Mouse (Mus musculus) ES-Bruce4 (cell line): ENCODE results near the gene Eif3k. TPM values are rescaled to one million over a fixed set of nuclear protein-coding genes. Genes with fewer than 3 reads are reported as not detected.

ENCODE experiments used
- H3K27ac ChIP-seq: 2 replicates; pipeline ENCODE4 v1.5.1; 2012; ENCODE audit warnings: low read length, inconsistent platforms; ENCODE audit not compliant: insufficient read depth
- H3K27me3 ChIP-seq: 2 replicates; pipeline ENCODE4 v1.6.1; 2012; ENCODE audit warnings: mild to moderate bottlenecking, low read length, inconsistent platforms; ENCODE audit not compliant: control insufficient read depth, poor library complexity, insufficient read depth, severe bottlenecking
- H3K36me3 ChIP-seq: 2 replicates; pipeline ENCODE4 v1.6.1; 2012; ENCODE audit warnings: inconsistent platforms, mild to moderate bottlenecking, low read length, moderate library complexity; ENCODE audit not compliant: control insufficient read depth, poor library complexity, insufficient read depth, severe bottlenecking
- H3K4me1 ChIP-seq: one replicate; pipeline ENCODE4 v1.8.1; 2011; ENCODE audit warnings: low read length; ENCODE audit not compliant: control insufficient read depth, insufficient read depth
- H3K4me3 ChIP-seq: 2 replicates; pipeline ENCODE4 v1.5.1; 2011; ENCODE audit warnings: low read depth, mild to moderate bottlenecking, low read length
- H3K9ac ChIP-seq: 2 replicates; pipeline ENCODE4 v1.6.1; 2012; ENCODE audit warnings: low read depth, mild to moderate bottlenecking, inconsistent platforms; ENCODE audit not compliant: poor library complexity, severe bottlenecking
- H3K9me3 ChIP-seq: replicated peaks from 2 replicates; pipeline ENCODE4 v1.6.1; 2012; ENCODE audit warnings: mild to moderate bottlenecking, low read length, inconsistent platforms; ENCODE audit not compliant: control insufficient read depth, poor library complexity, insufficient read depth, severe bottlenecking
- CTCF ChIP-seq: IDR thresholded peaks from one replicate; pipeline ENCODE4 v1.8.1; 2011; ENCODE audit warnings: low read depth, low read length
- EP300 ChIP-seq: IDR thresholded peaks from 2 replicates; pipeline ENCODE4 v1.6.1; 2011; ENCODE audit warnings: low read depth, low read length; ENCODE audit not compliant: insufficient read depth
- POLR2A ChIP-seq: IDR thresholded peaks from one replicate; pipeline ENCODE4 v1.8.1; 2011; ENCODE audit warnings: low read length; ENCODE audit not compliant: insufficient read depth
- polyA plus RNA-seq: library from polyadenylated mRNA; stranded (reverse); fragments of >200 nt; gene quantifications from 2 replicates; pipeline ENCODE4 v1.2.4, GENCODE M21; 2011; ENCODE audit warnings: low read depth; ENCODE audit not compliant: missing spikeins, insufficient read depth, insufficient read length

Gene Eif3k
- polyA plus RNA-seq, 1 experiment: 409 TPM

GRCm38 (mm10) chr7:28959505-28960045, 22.1 kb downstream of the Eif3k start:
- H3K9ac ChIP-seq: peak overlapping the region; percentile 96
- no peaks in the 10 kb centered on the region for H3K9me3 ChIP-seq
- H3K27ac ChIP-seq: peak overlapping the region; percentile 38; the same call in 1 of the 2 replicates
- TF ChIP-seq POLR2A: no peak
- no peak for TF ChIP-seq EP300
- TF ChIP-seq CTCF: no peak
- peak overlapping the region; percentile 35 for H3K4me3 ChIP-seq
- no peaks in the 10 kb centered on the region for H3K27me3 ChIP-seq
- H3K36me3 ChIP-seq: peaks cover 11% of the 10 kb centered on the region
- peaks cover 9% of the 10 kb centered on the region for H3K4me1 ChIP-seq

- H3K9ac ChIP-seq: peak overlapping the region; percentile 96
- peaks cover 8% of the 10 kb centered on the region for H3K4me1 ChIP-seq
- TF ChIP-seq CTCF (no peak), POLR2A (no peak), EP300 (no peak)
- H3K9me3 ChIP-seq: no peaks in the 10 kb centered on the region
- H3K27ac ChIP-seq: peak overlapping the region; percentile 38
- H3K36me3 ChIP-seq: peaks cover 13% of the 10 kb centered on the region
- no peaks in the 10 kb centered on the region for H3K27me3 ChIP-seq
- no peak overlapping the region for H3K4me3 ChIP-seq
Observed at GRCm38 (mm10) chr7:28958770-28959169, 22.9 kb downstream of the Eif3k start.

GRCm38 (mm10) chr7:28957997-28958725, 23.5 kb downstream of the Eif3k start:
- peak overlapping the region; percentile 46; the same call in 1 of the 2 replicates for H3K27ac ChIP-seq
- no peak overlapping the region for H3K4me3 ChIP-seq
- H3K4me1 ChIP-seq: peaks cover 5% of the 10 kb centered on the region
- no peaks in the 10 kb centered on the region for H3K27me3 ChIP-seq
- H3K9me3 ChIP-seq: no peaks in the 10 kb centered on the region
- H3K36me3 ChIP-seq: peaks cover 13% of the 10 kb centered on the region
- peak overlapping the region; percentile 96; the same call in 1 of the 2 replicates for H3K9ac ChIP-seq
- no peak for TF ChIP-seq CTCF
- no peak for TF ChIP-seq POLR2A

GRCm38 (mm10) chr7:28957286-28957685, 24.4 kb downstream of the Eif3k start:
- peaks cover 5% of the 10 kb centered on the region for H3K4me1 ChIP-seq
- peak overlapping the region; percentile 9; the same call in 1 of the 2 replicates for H3K27ac ChIP-seq

GRCm38 (mm10) chr7:28956270-28956669, 25.4 kb downstream of the Eif3k start:
- Histone ChIP-seq H3K4me3 (no peak overlapping the region), H3K36me3 (peaks cover 21% of the 10 kb centered on the region), H3K27ac (peak overlapping the region; percentile 42; the same call in 1 of the 2 replicates), H3K9me3 (no peaks in the 10 kb centered on the region), H3K27me3 (no peaks in the 10 kb centered on the region), H3K4me1 (peaks cover 5% of the 10 kb centered on the region), H3K9ac (0 out of 2 replicates have a peak overlapping the region, but pooled peaks have one; percentile 43)
- TF ChIP-seq EP300 (no peak), CTCF (no peak), POLR2A (no peak)

More at GRCm38 (mm10) chr7:28957286-28957685, 24.4 kb downstream of the Eif3k start:
- H3K9me3 ChIP-seq: no peaks in the 10 kb centered on the region
- TF ChIP-seq POLR2A: no peak
- no peak for TF ChIP-seq CTCF
- no peak for TF ChIP-seq EP300
- peaks cover 14% of the 10 kb centered on the region for H3K36me3 ChIP-seq
- no peak overlapping the region for H3K9ac ChIP-seq
- H3K4me3 ChIP-seq: no peak overlapping the region
- H3K27me3 ChIP-seq: no peaks in the 10 kb centered on the region

- peak overlapping the region; percentile 57; the same call in 1 of the 2 replicates for H3K27ac ChIP-seq
- peaks cover 8% of the 10 kb centered on the region for H3K4me1 ChIP-seq
- no peaks in the 10 kb centered on the region for H3K9me3 ChIP-seq
- H3K4me3 ChIP-seq: no peak overlapping the region
- H3K9ac ChIP-seq: peak overlapping the region; percentile 75
- TF ChIP-seq CTCF (no peak), EP300 (no peak), POLR2A (no peak)
- no peaks in the 10 kb centered on the region for H3K27me3 ChIP-seq
- peaks cover 26% of the 10 kb centered on the region for H3K36me3 ChIP-seq
Observed at GRCm38 (mm10) chr7:28955295-28955897, 26.3 kb downstream of the Eif3k start.
